Mouse (Mus musculus) midbrain, embryonic 13.5 days (tissue): ENCODE data around the gene Gm17662. TPM values are rescaled to one million over a fixed set of nuclear protein-coding genes. Genes with fewer than 3 reads are reported as not detected.

ENCODE experiments used
- ATAC-seq: fragments of 200-750 bp; cut with Nextera tagmentation; 2 replicates; pipeline ENCODE4 v1.8.0; 2017; ENCODE audit warnings: mild to moderate bottlenecking, moderate TSS enrichment, moderate library complexity
- H3K27ac ChIP-seq: fragments of 300-500 bp; sonication (generic); 2 replicates; pipeline ENCODE4 v1.5.1; 2015; ENCODE audit warnings: inconsistent platforms, mild to moderate bottlenecking, moderate library complexity
- H3K27me3 ChIP-seq: fragments of 300-500 bp; sonication (generic); 2 replicates; pipeline ENCODE4 v1.6.1; 2015; ENCODE audit warnings: mild to moderate bottlenecking, inconsistent platforms
- H3K36me3 ChIP-seq: fragments of 300-500 bp; sonication (generic); 2 replicates; pipeline ENCODE4 v1.6.1; 2015; ENCODE audit warnings: mild to moderate bottlenecking, inconsistent platforms
- H3K4me1 ChIP-seq: fragments of 300-500 bp; sonication (generic); replicated peaks from 2 replicates; pipeline ENCODE4 v1.6.1; 2015; ENCODE audit warnings: inconsistent platforms
- H3K4me2 ChIP-seq: fragments of 300-500 bp; sonication (generic); replicated peaks from 2 replicates; pipeline ENCODE4 v1.6.1; 2015; ENCODE audit warnings: moderate library complexity, mild to moderate bottlenecking, inconsistent platforms
- H3K4me3 ChIP-seq: fragments of 300-500 bp; sonication (generic); replicated peaks from 2 replicates; pipeline ENCODE4 v1.5.1; 2015; ENCODE audit warnings: mild to moderate bottlenecking, inconsistent platforms
- H3K9ac ChIP-seq: fragments of 300-500 bp; sonication (generic); replicated peaks from 2 replicates; pipeline ENCODE4 v1.6.1; 2015; ENCODE audit warnings: mild to moderate bottlenecking, inconsistent platforms
- H3K9me3 ChIP-seq: fragments of 300-500 bp; sonication (generic); 2 replicates; pipeline ENCODE4 v1.6.1; 2016; ENCODE audit warnings: mild to moderate bottlenecking, inconsistent platforms
- WGBS: fragments of 180-500 bp; shearing (Covaris S2); methylation state at CpG from one replicate; pipeline ENCODE4 v1.1.7; 2015; 5-methylcytosine and 5-hydroxymethylcytosine counted together
- polyA plus RNA-seq: library from polyadenylated mRNA; unstranded; fragments of >200 nt; fragmentation: Nextera tagmentation; extraction: Ambion mirVana; gene quantifications from 2 replicates; pipeline ENCODE4 v1.2.1, GENCODE M21; 2015

Gm17662 gene
- not detected in 2 replicates for polyA plus RNA-seq

DNA sequence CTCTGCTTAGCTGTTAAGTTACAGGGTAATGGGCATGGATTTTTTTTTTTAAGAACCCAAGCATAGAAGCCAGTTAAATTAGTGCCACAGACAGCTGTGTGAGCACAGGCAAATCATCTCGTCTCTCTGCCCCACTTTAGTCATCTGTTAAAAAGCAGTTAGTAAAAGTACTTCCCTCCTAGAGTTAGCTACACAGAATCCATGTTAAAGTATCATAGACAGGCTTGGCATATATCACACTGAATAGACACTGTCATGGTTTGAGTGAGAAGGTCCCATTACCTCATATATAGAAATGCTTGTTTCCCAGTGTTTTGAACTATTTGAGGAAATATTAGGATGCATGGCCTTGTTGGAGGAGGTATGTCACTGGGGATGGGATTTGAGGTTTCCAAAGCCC is at the start of gene Gm17662:
Gene Gm17662 (plus strand): TSS at position 301 of the 400 bp plus-strand sequence.
- Histone ChIP-seq H3K9ac (no peak within 1 kb of the TSS), H3K27ac (no peak within 1 kb of the TSS), H3K4me2 (no peak within 1 kb of the TSS), H3K27me3 (no peaks in the 10 kb centered on the region), H3K4me1 (no peaks in the 10 kb centered on the region), H3K4me3 (no peak within 1 kb of the TSS), H3K36me3 (no peaks in the 10 kb centered on the region), H3K9me3 (no peaks in the 10 kb centered on the region)
- 78% methylated on average over 1 of the region's 1 CpGs for WGBS
- ATAC-seq: no peak

DNA sequence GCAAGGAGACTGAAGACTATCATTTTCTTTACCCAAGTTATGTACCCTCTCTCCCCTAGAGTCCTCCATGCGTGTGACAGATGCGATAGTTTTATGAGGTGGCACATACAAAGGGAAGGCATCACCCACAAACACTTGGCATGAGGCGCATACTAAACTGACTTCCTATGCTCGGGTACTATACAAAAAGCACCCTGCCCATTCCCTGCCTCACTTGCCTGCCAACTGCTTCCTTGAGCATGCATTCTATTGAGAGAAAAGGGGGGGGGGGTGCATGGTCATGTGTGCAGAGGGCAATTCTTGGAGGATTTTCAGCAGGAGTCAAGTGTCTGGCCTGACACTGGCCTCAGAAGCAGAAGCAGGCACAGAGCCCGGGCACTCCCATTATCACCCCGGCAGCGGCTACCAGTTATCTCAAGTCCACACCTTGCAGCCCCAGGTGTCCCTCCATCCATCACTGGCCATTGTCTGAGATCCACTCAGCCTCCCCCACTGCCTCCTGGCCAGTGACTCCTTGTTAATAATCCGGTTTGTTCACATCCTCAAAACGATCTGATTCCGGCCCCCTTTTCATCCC is 46.3 kb upstream of the Gm17662 start:
- Histone ChIP-seq H3K9me3 (no peaks in the 10 kb centered on the region), H3K36me3 (no peaks in the 10 kb centered on the region), H3K9ac (no peak overlapping the region), H3K27ac (no peak overlapping the region), H3K27me3 (no peaks in the 10 kb centered on the region), H3K4me2 (no peak overlapping the region), H3K4me3 (no peak overlapping the region), H3K4me1 (peaks cover 9% of the 10 kb centered on the region)
- 64% methylated on average over 10 of the region's 10 CpGs for WGBS
- ATAC-seq: peak; percentile 53; the same call in 1 of the 2 replicates

DNA sequence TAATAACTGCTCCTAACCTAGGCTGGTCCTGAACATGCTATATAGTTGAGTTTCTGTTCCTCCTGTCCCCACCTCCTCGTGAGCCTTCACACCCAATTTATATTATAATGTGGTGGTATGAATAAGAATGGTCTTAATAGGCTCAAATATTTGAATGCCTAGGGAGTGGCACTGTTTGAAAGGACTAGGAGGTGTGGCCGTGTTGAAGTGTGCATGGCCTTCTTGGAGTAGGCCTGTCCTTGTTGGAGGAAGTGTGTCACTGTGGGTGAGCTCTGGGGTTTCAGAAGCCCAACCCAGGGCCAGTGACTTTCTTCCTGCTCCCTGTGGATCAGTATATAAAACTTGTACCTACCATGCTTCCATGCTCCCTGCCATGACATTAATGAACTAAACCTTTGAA is 43.5 kb upstream of the Gm17662 start:
- H3K4me2 ChIP-seq: no peak overlapping the region
- ATAC-seq: no peak
- 0 out of 2 replicates have a peak, but pooled peaks cover 4% of the 10 kb centered on the region for H3K9me3 ChIP-seq
- 55% methylated on average over 2 of the region's 2 CpGs for WGBS
- H3K4me3 ChIP-seq: no peak overlapping the region
- H3K4me1 ChIP-seq: peaks cover 13% of the 10 kb centered on the region
- H3K27ac ChIP-seq: no peak overlapping the region
- no peaks in the 10 kb centered on the region for H3K36me3 ChIP-seq
- H3K27me3 ChIP-seq: no peaks in the 10 kb centered on the region
- H3K9ac ChIP-seq: no peak overlapping the region

DNA sequence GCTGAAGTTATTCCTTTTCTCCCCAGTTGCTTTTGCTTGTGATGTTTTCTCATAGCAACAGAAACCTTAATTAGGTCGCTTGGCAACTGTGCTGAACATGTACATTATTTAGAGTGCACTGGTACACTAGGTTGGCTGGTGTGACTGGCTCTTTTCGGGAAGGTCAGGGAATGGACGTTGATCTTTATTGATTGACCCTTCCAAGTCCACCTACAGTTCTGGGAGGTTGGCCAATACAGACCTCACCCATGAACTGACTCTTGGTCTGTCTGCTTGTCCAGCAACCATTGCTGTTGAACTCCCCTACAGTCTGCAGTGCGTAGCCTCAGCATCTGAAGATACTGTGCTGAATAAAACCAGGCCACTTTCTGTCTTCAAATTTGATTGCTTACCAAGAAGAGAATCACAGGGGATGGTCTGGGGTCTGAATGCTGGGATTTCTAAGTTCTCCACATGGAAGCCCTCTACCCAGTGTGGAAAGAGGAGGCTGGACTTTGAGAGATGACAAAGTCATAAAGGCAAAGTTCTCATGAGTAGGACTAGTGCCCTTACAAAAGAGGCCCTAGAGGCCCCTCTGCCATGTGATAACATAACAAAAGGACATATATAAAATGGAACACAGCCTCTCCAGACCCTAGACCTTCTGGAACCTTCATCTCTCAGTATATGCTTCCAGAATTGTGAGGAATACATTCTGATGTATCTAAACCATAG is 40.5 kb upstream of the Gm17662 start:
- 89% methylated on average over 4 of the region's 4 CpGs for whole genome bisulfite sequencing
- ATAC-seq: no peak
- Histone ChIP-seq H3K4me3 (no peak overlapping the region), H3K36me3 (no peaks in the 10 kb centered on the region), H3K27me3 (no peaks in the 10 kb centered on the region), H3K9ac (no peak overlapping the region), H3K9me3 (0 out of 2 replicates have a peak, but pooled peaks cover 4% of the 10 kb centered on the region), H3K4me2 (no peak overlapping the region), H3K4me1 (0 out of 2 replicates have a peak, but pooled peaks cover 5% of the 10 kb centered on the region), H3K27ac (no peak overlapping the region)

DNA sequence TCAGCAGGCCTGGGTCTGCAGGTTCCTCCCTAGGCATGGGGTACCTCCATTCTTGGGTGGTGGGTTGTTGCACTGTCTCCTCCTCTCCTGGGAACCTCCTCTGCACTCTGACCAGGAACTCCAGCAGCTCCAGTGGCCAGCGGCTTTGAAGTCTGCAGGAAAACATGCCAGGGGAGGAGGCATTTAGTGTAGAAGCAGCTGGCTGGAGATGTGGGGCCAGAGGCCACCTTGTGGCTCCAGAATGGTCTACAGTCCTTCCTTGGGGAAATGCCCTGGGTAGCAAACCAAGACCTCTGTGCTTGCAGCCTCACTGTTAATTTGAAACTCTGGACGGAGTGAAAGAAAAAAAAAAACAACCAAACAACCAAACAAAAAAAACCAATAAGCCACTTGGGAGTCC is 39.6 kb upstream of the Gm17662 start:
- 0 out of 2 replicates have a peak, but pooled peaks cover 4% of the 10 kb centered on the region for H3K9me3 ChIP-seq
- 66% methylated on average over 2 of the region's 2 CpGs for WGBS
- no peak overlapping the region for H3K4me2 ChIP-seq
- no peaks in the 10 kb centered on the region for H3K27me3 ChIP-seq
- no peak overlapping the region for H3K9ac ChIP-seq
- H3K4me3 ChIP-seq: no peak overlapping the region
- H3K4me1 ChIP-seq: 0 out of 2 replicates have a peak, but pooled peaks cover 5% of the 10 kb centered on the region
- ATAC-seq: no peak
- H3K36me3 ChIP-seq: no peaks in the 10 kb centered on the region
- no peak overlapping the region for H3K27ac ChIP-seq

DNA sequence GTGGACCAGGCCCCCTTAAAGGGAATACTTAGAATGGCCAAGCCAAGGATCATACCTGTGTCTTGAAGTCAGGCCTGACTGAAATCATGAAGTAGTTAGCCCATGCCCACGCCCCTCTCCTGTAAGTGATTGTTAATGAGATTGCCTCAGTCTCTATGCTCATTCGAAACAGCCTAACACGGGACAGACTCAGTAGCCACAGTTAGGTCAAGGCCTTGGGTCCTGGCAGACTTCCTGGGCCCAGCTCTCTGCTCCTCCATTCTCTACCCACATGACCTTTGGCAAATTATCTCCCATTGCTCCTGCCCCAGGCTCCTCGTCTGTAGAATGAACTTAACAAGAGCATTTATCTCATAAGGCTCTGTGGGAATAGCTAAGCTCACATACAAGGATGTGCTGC is 38.1 kb upstream of the Gm17662 start:
- WGBS: 60% methylated on average over 4 of the region's 4 CpGs
- 0 out of 2 replicates have a peak, but pooled peaks cover 4% of the 10 kb centered on the region for H3K9me3 ChIP-seq
- no peak overlapping the region for H3K4me2 ChIP-seq
- no peaks in the 10 kb centered on the region for H3K36me3 ChIP-seq
- no peak for ATAC-seq
- no peak overlapping the region for H3K4me3 ChIP-seq
- no peak overlapping the region for H3K9ac ChIP-seq
- H3K27ac ChIP-seq: no peak overlapping the region
- H3K4me1 ChIP-seq: 0 out of 2 replicates have a peak, but pooled peaks cover 5% of the 10 kb centered on the region
- no peaks in the 10 kb centered on the region for H3K27me3 ChIP-seq

DNA sequence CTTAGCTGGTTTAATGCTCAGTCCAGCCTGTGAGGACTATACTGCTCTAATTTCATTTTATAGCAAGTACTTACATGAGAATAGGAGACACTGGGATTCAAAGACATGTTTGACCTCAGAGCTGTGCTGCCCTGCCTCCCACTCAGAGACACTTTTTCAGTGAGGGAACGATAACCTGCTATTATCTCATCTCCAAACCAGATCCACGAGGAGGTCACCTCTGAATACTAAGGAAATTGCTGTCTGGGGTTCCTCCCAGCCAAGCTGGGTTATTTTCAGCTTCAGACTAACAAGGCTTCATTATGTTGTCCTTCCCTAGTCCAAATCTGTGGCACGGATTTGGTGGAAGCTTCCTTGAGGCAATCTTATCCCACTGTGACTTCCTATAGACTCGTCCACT is 37.2 kb upstream of the Gm17662 start:
- H3K4me1 ChIP-seq: 0 out of 2 replicates have a peak, but pooled peaks cover 5% of the 10 kb centered on the region
- H3K4me2 ChIP-seq: no peak overlapping the region
- WGBS: 76% methylated on average over 4 of the region's 4 CpGs
- ATAC-seq: no peak
- H3K36me3 ChIP-seq: no peaks in the 10 kb centered on the region
- no peaks in the 10 kb centered on the region for H3K27me3 ChIP-seq
- no peak overlapping the region for H3K4me3 ChIP-seq
- no peak overlapping the region for H3K9ac ChIP-seq
- H3K27ac ChIP-seq: no peak overlapping the region
- H3K9me3 ChIP-seq: 0 out of 2 replicates have a peak, but pooled peaks cover 4% of the 10 kb centered on the region

DNA sequence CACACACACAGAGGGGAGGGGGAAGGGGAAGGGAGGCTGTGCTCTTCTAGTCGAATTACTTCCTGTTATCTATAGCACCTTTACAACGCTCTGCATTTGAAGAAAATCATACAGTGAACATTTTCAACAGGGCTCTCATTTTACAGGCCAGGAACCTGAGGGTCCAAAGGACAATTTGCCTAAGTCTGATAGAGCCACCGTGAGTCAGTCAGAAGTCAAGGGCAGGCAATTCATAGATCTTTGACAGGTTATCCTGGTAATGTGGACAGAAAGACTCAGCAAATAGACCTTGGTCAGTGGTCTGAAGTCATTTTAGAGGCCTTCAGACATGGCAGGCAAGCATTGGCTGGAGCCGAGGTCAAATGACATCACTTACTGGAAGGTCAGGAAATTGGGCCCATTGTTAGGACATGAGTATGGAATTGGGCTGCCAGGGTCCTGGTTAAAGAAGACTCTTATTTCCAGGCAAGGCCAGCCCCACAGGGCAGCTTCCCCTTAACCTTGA is 33.5 kb upstream of the Gm17662 start:
- H3K9ac ChIP-seq: no peak overlapping the region
- H3K27me3 ChIP-seq: no peaks in the 10 kb centered on the region
- WGBS: 87% methylated on average over 4 of the region's 4 CpGs
- H3K36me3 ChIP-seq: no peaks in the 10 kb centered on the region
- H3K4me1 ChIP-seq: 0 out of 2 replicates have a peak, but pooled peaks cover under 1% of the 10 kb centered on the region
- H3K4me2 ChIP-seq: no peak overlapping the region
- no peak for ATAC-seq
- H3K27ac ChIP-seq: no peak overlapping the region
- no peak overlapping the region for H3K4me3 ChIP-seq
- H3K9me3 ChIP-seq: no peaks in the 10 kb centered on the region

DNA sequence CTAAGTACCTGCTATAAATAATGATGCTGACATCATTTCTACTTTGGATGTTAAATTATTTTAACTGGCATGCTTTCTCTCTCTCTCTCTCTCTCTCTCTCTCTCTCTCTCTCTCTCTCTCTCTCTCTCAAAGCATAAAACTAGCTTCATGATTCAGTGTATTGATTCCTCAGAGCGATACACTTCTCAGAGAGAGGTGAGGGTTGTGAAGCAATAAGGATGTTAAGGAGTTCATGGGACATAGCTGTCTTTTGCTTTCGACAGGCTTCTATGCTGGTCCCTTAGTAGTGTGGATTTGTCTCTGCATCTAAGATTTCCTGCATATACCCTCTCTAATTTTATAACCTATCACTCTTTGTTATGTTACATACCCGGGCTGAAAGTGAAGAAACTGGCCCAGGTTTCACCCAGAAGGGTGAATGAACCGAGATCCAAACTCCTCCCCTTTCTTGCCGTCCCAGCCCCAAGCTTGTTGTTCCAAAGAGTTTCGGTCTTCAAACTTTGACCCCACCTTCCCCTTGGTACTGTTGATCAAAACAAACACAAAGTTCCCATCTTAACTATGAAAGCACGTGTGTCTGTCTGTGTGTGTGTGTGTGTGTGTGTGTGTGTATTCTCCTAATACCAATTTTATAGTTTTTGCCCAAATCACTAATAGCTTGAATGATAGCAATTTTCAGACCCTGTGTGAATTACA is 32.6 kb upstream of the Gm17662 start:
- H3K4me3 ChIP-seq: no peak overlapping the region
- ATAC-seq: no peak

DNA sequence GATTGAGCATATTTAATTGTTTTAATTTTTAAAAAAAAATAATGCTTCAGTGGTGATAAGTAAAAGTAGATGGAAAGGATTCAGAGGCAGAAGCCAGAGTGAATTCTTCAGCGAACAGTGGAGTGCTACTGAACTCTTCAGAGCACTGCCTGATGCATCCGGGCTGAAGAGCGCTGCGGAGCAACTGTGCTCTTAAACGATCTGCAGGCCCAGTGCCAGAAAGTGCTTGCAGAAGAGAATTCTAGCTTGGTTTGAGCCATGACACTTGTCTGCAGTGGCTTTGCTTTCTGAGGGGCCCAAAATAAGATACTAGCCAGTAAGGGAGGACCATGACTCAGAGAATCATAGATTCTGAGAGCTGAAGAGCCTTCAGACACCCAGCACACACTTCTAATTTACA is 28.2 kb upstream of the Gm17662 start:
- Histone ChIP-seq H3K4me2 (no peak overlapping the region), H3K9ac (no peak overlapping the region), H3K4me3 (no peak overlapping the region), H3K4me1 (no peaks in the 10 kb centered on the region), H3K9me3 (no peaks in the 10 kb centered on the region), H3K27me3 (no peaks in the 10 kb centered on the region), H3K27ac (no peak overlapping the region), H3K36me3 (no peaks in the 10 kb centered on the region)
- 87% methylated on average over 5 of the region's 5 CpGs for WGBS
- ATAC-seq: no peak

More for the DNA sequence above, 32.6 kb upstream of the Gm17662 start:
- H3K4me1 ChIP-seq: no peaks in the 10 kb centered on the region
- no peak overlapping the region for H3K9ac ChIP-seq
- H3K4me2 ChIP-seq: no peak overlapping the region
- 74% methylated on average over 7 of the region's 7 CpGs for WGBS
- no peak overlapping the region for H3K27ac ChIP-seq
- no peaks in the 10 kb centered on the region for H3K36me3 ChIP-seq
- H3K27me3 ChIP-seq: no peaks in the 10 kb centered on the region
- H3K9me3 ChIP-seq: no peaks in the 10 kb centered on the region

DNA sequence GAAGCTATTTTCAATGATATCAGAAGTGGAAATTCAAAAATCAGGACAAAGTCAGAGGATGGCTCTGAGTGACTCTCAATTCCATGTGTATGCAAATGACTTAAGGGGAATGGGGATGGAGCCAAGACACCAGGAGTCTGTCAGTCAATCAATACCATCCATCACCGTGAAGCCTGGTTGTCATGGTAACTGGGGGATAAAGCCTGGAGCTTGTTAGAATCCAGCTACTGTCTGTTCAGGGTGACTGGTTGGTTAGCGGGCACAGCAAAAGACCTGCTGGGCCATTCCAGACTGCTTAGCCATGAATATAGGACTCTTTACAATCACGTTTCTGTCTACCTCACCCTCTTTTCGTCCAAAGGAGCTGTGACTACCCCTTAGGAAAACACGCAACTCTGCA is 22.0 kb upstream of the Gm17662 start:
- Histone ChIP-seq H3K27me3 (no peaks in the 10 kb centered on the region), H3K9me3 (no peaks in the 10 kb centered on the region), H3K4me2 (no peak overlapping the region), H3K36me3 (no peaks in the 10 kb centered on the region), H3K9ac (no peak overlapping the region), H3K4me3 (no peak overlapping the region), H3K27ac (peak overlapping the region; percentile 75), H3K4me1 (peaks cover 19% of the 10 kb centered on the region)
- ATAC-seq: peak; percentile 80
- 10% methylated on average over 5 of the region's 5 CpGs for WGBS

DNA sequence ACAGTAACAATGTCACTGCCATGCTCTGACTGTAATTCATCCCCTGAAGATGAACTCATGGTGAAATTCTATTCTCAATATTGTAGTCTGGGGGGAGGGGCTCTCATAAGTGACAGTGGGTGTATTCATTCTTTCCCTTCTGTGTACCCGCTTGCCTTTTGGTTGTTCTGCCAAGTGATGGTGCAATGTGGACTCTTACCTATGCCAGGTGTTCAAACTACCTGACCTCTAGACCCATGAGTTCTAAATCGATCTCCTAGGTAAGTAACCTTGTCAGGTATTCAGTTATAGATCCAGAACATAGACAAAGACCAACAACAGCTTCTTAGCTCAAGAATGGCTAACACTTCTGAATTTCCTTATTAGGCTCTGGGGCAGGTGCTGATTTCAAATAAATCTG is 18.8 kb upstream of the Gm17662 start:
- H3K4me2 ChIP-seq: no peak overlapping the region
- peaks cover 19% of the 10 kb centered on the region for H3K4me1 ChIP-seq
- H3K27me3 ChIP-seq: no peaks in the 10 kb centered on the region
- no peak for ATAC-seq
- no peak overlapping the region for H3K4me3 ChIP-seq
- no peaks in the 10 kb centered on the region for H3K36me3 ChIP-seq
- H3K27ac ChIP-seq: no peak overlapping the region
- WGBS: 91% methylated on average over 2 of the region's 2 CpGs
- no peak overlapping the region for H3K9ac ChIP-seq
- no peaks in the 10 kb centered on the region for H3K9me3 ChIP-seq
